Mouse (Mus musculus): ENCODE measurements at regions not wholly inside any gene's neighbourhood (a gene's known extent, or its start where the extent isn't known, plus 50 kb on each side); places are given as distances from the start of the nearest gene placed in this dataset.

DNA sequence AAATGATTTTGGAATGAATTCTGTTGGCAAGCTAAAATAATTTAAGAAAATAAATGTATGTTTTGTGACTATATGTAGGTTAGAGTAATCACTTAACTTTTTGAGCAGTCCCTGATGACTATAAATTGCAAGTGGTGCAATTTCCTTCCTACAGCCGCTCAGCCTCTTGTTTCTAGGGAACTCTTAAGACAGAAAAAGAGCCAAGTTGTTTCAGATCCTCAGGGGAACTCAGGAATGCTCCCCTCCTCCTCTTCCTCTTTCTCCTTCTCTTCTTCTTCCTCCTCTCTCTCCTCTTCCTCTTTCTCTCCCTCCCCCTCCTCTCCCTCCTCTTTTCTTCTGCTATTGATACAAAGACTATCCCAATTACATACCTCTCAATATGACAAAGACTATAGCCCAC lies 141.4 kb upstream of the Krr1 start:
- ATAC-seq, result no peak

DNA sequence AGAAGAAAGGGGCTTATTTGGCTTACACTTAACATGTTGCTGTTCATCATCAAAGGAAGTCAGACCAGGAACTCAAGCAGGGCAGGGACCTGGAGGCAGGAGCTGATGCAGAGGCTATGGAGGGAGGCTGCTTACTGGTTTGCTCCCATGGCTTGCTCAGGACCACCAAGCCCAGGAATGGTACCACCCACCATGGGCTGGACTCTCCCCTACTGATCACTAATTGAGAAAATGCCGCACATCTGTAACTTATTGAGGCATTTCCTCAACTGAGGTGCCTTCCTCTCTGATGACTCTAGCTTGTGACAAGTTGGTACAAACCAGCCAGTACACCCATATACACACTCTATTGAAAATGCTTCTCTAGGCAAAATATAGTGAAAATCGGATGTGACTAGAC lies 138.9 kb upstream of the Krr1 start:
- ATAC-seq, result no peak

GRCm38 (mm10) chr10:111834280-111834679 lies 138.2 kb upstream of the Krr1 start:
- ATAC-seq, result no peak

- ATAC-seq, result no peak
Measured at GRCm38 (mm10) chr10:111834925-111835823, 137.3 kb upstream of the Krr1 start.

DNA sequence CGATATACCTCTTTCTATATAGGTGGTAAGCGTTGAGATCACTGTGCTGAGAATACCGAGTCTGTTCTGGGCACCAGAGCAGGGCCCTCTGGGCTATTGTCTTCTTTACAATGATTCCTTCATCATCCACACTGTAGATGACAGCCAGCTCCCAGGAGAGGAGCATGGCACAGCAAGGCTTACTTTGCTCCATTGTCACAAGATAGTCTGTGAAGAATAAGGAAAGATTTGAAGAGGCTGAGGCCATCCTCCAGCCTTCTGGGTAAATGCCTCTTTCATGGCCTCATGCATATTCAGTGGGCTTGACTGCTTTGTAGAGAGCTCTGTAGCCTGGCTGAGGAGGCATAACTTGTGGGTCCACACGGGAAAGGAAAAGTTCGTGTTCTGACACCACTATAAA lies 136.3 kb upstream of the Krr1 start:
- no peak for ATAC-seq

GRCm38 (mm10) chr10:111836802-111837201 lies 135.7 kb upstream of the Krr1 start:
- ATAC-seq, result no peak

- ATAC-seq, result no peak
Measured at GRCm38 (mm10) chr10:111842321-111842775, 130.1 kb upstream of the Krr1 start.

DNA sequence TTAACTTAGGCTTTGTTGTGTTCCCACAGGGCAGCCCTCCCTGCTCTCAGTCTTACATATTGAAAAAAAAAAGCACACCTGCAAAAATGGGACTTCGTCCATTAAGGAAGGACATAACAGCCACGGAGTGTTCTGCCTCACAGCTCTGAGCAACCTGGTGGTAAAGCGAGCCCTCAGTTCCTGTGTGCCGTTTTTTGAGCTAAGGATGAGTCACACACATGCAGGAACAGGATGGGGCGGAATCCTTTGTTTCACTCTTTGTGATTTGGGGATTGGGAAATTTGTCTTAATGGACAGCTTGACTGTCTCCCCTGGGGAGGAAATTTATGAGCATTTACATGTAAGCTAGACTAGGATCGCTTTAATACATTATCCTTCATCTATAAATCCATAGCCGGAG lies 129.6 kb upstream of the Krr1 start:
- ATAC-seq, result no peak

DNA sequence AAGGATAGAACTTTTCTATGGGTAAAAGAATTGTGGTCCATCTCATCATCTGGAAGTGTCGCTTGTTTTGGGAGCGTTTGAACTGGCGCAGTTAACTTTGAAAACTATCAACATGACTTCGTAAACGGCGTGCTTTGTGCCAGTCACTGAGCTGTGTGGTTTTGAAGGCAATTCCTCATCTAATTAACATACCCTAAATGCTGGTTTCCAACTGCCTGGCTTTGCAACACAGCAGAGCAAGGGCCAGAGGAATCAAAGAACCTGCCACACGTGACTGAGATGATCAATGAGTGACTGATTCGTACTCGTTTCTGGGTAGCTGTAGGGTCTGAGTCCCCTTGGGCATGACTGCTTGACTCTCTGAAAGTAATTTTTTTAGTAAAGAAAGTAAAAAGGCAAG lies 129.2 kb upstream of the Krr1 start:
- no peak for ATAC-seq

GRCm38 (mm10) chr10:111844144-111844543 lies 128.3 kb upstream of the Krr1 start:
- no peak for ATAC-seq

DNA sequence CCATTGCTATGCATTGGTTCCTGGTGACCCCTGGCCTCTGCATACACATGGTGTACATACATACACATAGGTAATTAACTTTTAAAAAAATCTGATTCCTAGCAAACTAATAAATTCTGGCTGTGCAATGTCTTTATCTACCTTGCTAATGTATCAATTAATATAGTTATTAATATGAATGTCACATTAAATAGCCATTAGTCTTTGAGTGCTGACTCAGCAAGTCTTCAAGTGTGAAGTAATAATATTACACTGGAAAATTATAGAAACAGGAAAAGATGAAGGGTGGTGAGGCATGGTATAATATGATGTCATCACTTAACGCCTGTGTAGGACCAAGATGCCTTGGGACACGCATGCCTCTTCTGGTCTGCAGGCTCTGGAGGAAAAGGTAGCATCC lies 126.5 kb upstream of the Krr1 start:
- no peak for ATAC-seq

DNA sequence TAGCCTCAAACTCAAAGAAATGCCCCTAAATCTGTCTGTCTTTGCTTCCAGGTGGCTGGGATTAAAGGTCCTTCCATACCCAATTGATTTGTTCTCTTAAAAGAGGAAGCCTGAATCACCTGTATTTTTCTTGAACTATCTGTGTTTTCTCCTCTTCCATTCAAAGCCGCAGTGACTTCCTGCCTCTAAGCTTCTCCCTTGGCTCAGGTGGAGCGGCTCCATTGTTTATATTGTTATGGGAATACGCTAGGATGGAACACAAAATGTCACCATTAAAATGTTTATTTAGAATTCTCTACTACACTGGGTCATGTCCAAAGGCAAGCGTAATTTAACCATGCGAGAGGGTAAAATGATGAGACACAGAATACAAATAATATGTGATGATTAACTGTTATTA lies 118.2 kb upstream of the Krr1 start:
- no peak for ATAC-seq

GRCm38 (mm10) chr10:111855496-111855895 lies 117.0 kb upstream of the Krr1 start:
- ATAC-seq, result no peak

- ATAC-seq, result no peak
Measured at GRCm38 (mm10) chr10:111858403-111858802, 114.1 kb upstream of the Krr1 start.

- no peak for ATAC-seq
Measured at GRCm38 (mm10) chr10:111865286-111865830, 107.1 kb upstream of the Krr1 start.

- no peak for ATAC-seq
Measured at GRCm38 (mm10) chr10:111867102-111867501, 105.4 kb upstream of the Krr1 start.

DNA sequence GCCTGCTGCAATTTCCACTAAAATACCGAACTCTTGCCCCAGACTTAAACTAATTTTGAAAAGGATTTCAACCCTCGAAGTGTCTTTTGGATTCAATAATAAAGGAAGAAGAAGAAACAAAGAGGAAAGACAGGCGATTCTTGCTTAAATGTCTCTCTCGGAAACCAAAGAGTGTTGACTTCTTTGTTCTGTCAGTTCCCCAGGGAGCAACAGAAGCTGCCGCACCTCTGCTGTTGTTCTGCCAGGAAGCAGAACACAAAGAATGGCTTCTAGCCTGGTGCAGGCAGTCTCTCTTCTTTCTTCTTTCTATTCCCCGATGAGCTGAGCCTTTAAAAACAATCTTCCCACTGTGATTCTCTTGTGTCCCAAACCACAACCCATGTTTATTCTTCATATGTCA lies 104.9 kb upstream of the Krr1 start:
- ATAC-seq, result no peak

- ATAC-seq, result no peak
Measured at GRCm38 (mm10) chr10:111880354-111880753, 92.1 kb upstream of the Krr1 start.

- ATAC-seq, result no peak
Measured at GRCm38 (mm10) chr10:111881339-111882211, 90.9 kb upstream of the Krr1 start.

DNA sequence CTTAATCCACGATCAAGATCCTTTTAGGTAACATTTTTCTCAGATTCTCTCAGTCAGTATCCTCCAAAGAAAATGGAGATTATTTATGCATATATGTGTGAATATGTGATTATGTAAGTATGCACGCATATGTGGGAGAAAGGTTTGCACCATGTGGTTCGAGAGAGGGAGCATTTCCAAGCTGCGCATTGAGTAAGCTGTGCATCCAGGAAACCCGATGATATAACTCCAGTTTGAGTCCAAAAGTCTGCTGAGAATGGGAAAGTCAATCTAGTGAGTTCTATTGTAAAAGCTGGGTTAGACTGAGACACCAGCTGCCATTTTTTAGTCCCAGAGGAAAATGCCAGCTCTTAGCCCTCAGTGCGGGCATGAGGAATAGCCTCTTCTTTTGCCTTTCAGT lies 89.9 kb upstream of the Krr1 start:
- no peak for ATAC-seq

- no peak for ATAC-seq
Measured at GRCm38 (mm10) chr10:111884701-111885100, 87.8 kb upstream of the Krr1 start.

DNA sequence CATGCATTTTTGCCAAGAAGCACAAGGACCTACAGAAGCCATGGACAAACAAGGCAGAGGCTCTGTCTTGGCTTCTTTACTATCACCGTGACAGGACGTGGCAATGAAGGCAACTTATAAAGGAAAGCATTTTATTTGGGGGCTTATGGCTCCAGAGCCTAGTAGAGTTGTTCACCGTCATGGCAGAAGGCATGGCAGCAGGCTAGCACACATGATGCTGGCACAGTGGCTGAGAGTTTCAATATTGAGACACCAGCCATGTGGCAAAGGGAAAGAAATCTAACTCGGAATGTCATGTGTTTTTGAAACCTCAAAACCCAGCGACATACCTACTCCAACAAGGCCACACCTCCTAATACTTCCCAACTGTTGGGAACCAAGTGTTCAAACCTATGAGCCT lies 83.4 kb upstream of the Krr1 start:
- ATAC-seq, result no peak

DNA sequence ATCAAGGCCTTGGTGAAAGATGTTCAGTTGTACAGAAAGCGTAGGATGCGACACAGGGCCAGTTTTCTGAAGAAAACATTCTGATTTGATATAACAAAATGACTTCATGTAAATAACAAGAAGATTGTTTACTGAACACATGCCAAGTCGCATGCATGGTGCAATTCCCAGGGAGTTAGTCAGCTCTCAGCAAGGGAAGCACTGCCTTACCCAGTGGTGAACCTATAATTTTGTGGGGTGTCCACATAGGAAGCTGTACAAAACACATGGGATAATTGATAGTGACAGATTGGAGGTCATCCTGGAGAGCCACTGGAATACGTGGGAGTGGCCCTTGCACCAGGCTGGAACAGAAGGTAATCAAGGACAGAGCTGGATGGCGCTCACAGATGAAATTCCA lies 79.0 kb upstream of the Krr1 start:
- no peak for ATAC-seq
